Mouse (Mus musculus) erythroblast, embryonic 14.5 days (primary cell): ENCODE results near the gene Polg2.

ENCODE experiments used
- GATA1 ChIP-seq: IDR thresholded peaks from 2 replicates; pipeline ENCODE4 v1.6.1; 2012; ENCODE audit warnings: low read length, inconsistent platforms, mixed read lengths
- TAL1 ChIP-seq: IDR thresholded peaks from 3 replicates; pipeline ENCODE4 v1.6.1; 2012; ENCODE audit warnings: low read length, inconsistent platforms, mixed read lengths

- no peak for TF ChIP-seq GATA1
- no peak for TF ChIP-seq TAL1
Measured at GRCm38 (mm10) chr11:106812410-106813136, 33.2 kb upstream of the Polg2 start.
